Mouse (Mus musculus): Measurements from ENCODE around the gene Arhgap32. TPM values are rescaled to one million over a fixed set of nuclear protein-coding genes. Genes with fewer than 3 reads are reported as not detected.

Arhgap32 gene
- polyA plus RNA-seq, 1 experiment from 2014 or later, result 1.3 TPM

DNA sequence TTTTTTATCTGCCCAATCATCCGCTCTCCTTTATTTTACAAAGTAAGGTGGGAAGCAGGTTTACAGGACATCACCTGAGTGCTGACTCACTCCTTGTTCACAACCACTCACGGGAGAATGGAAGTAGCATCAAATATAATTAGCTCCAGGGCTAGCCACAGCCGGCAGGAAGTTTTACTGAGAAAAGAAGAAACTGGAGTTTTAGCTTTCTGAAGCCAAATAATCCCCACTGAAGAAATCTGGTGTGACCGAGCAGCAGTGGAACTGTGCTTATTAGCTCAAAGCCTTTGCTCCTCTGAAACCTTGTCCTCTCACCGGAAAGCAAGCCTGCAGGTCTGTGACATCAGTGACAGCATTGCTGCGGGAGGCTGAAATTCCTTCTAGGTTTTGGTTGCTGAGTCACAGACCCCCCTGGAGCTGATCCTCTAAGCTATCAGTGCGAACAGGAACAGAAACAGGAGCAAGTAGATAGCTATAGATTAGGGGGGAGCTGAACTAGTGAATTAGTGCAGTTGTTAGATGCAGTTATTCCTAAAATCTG, 88.6 kb downstream of the Arhgap32 start:
- Histone ChIP-seq H3K4me1 (replicated peaks; ENCODE audit: control insufficient read depth, insufficient read depth, low read length) (no peaks in the 10 kb centered on the region), H3K4me3 (ENCODE audit: low read depth, low read length) (no peak overlapping the region), H3K9me3 (ENCODE audit: control insufficient read depth, low read length) (no peaks in the 10 kb centered on the region), H3K9ac (ENCODE audit: low read depth, low read length) (no peak overlapping the region), H3K27me3 (replicated peaks; ENCODE audit: control insufficient read depth, insufficient read depth, low read length) (no peaks in the 10 kb centered on the region), H3K36me3 (ENCODE audit: control insufficient read depth, insufficient read depth, low read length) (no peaks in the 10 kb centered on the region), H3K4me2 (no peak overlapping the region), H3K27ac (ENCODE audit: low read depth, low read length) (no peak overlapping the region)
- DNase-seq (ENCODE audit: low spot score), result no peak
- WGBS, result 32% methylated on average over 7 of the region's 7 CpGs
- ATAC-seq (replicated peaks; ENCODE audit: low FRiP score), result no peak

- no peaks in the 10 kb centered on the region for H3K4me1 ChIP-seq (replicated peaks; ENCODE audit: control insufficient read depth, insufficient read depth, low read length)
- WGBS, result 84% methylated on average over 8 of the region's 8 CpGs
- H3K27ac ChIP-seq (ENCODE audit: low read depth, low read length), result no peak overlapping the region
- no peaks in the 10 kb centered on the region for H3K9me3 ChIP-seq (ENCODE audit: control insufficient read depth, low read length)
- H3K36me3 ChIP-seq (ENCODE audit: control insufficient read depth, insufficient read depth, low read length), result no peaks in the 10 kb centered on the region
- H3K9ac ChIP-seq (ENCODE audit: low read depth, low read length), result no peak overlapping the region
- DNase-seq (ENCODE audit: low spot score) (no peak), ATAC-seq (replicated peaks; ENCODE audit: low FRiP score) (no peak)
- no peak overlapping the region for H3K4me2 ChIP-seq
- no peak overlapping the region for H3K4me3 ChIP-seq (ENCODE audit: low read depth, low read length)
- H3K27me3 ChIP-seq (replicated peaks; ENCODE audit: control insufficient read depth, insufficient read depth, low read length), result no peaks in the 10 kb centered on the region
These were observed 91.2 kb downstream of the Arhgap32 start for GRCm38 (mm10) chr9:32207133-32207532.

DNA sequence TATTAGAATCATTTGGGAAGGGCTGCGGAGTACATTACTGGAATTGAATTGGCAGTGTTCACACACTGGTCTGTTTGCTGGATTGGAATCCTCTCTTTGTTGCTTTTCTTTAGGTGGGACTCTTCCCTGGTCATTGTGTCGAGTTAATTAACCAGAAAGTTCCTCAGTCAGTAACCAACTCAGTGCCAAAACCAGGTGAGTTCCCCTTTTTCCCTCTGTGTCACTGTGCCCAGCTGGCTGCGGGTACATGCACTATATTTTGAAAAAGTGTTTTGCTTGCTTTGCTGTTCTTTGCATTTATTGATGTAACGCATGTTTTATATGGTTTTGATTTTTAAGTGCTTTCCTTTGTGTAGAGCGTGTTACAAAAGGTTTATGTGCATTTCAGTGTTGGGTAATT, 92.1 kb downstream of the Arhgap32 start:
- no peak overlapping the region for H3K27ac ChIP-seq (ENCODE audit: low read depth, low read length)
- H3K9ac ChIP-seq (ENCODE audit: low read depth, low read length), result no peak overlapping the region

DNA sequence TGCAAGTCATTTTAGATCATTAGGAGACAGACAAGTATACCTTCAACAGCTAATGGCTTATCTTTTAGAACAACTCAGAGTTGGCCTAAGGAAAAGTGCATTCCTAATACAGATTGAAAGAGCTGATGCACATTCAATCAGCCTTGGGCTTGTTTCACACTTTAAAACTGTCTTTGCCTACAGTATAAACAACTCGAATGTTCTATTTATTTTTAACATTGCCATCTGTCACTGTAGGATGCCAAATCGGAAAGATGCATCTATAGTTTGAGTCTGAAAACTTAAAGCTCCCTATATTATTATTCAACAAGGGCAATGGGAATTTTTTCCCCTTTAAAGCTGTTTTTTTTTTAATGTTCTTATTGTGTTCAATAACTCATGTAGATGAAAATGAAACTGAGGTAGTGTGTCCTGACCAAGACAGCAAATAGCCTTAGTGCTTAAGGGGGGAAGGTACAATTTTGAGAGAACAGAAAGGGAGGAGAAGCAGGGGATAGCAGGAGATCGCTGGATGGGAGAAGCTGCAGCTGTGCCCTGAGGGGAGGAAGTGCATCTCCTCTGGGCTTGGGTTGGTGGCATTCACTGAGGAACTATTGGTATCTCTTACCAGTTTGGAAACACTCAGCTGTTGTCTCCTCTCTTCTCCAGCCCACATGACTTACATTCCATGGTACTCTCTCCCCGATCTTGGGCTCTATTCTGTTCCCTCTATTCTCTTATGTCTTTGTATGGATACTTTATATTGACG, 101.1 kb downstream of the Arhgap32 start:
- no peak for DNase-seq (ENCODE audit: low spot score)
- ATAC-seq (replicated peaks; ENCODE audit: low FRiP score), result no peak
- no peaks in the 10 kb centered on the region for H3K27me3 ChIP-seq (replicated peaks; ENCODE audit: control insufficient read depth, insufficient read depth, low read length)
- no peaks in the 10 kb centered on the region for H3K9me3 ChIP-seq (ENCODE audit: control insufficient read depth, low read length)
- H3K4me2 ChIP-seq, result no peak overlapping the region
- no peak overlapping the region for H3K9ac ChIP-seq (ENCODE audit: low read depth, low read length)
- no peaks in the 10 kb centered on the region for H3K36me3 ChIP-seq (ENCODE audit: control insufficient read depth, insufficient read depth, low read length)
- no peak overlapping the region for H3K4me3 ChIP-seq (ENCODE audit: low read depth, low read length)
- WGBS, result 70% methylated on average over 5 of the region's 5 CpGs
- no peak overlapping the region for H3K27ac ChIP-seq (ENCODE audit: low read depth, low read length)
- H3K4me1 ChIP-seq (replicated peaks; ENCODE audit: control insufficient read depth, insufficient read depth, low read length), result no peaks in the 10 kb centered on the region

More for the DNA sequence above, 92.1 kb downstream of the Arhgap32 start:
- Histone ChIP-seq H3K4me1 (replicated peaks; ENCODE audit: control insufficient read depth, insufficient read depth, low read length) (no peaks in the 10 kb centered on the region), H3K27me3 (replicated peaks; ENCODE audit: control insufficient read depth, insufficient read depth, low read length) (no peaks in the 10 kb centered on the region), H3K9me3 (ENCODE audit: control insufficient read depth, low read length) (no peaks in the 10 kb centered on the region), H3K4me2 (no peak overlapping the region), H3K36me3 (ENCODE audit: control insufficient read depth, insufficient read depth, low read length) (no peaks in the 10 kb centered on the region), H3K4me3 (ENCODE audit: low read depth, low read length) (no peak overlapping the region)
- ATAC-seq (replicated peaks; ENCODE audit: low FRiP score) (no peak), DNase-seq (ENCODE audit: low spot score) (no peak)
- WGBS, result 81% methylated on average over 5 of the region's 5 CpGs

DNA sequence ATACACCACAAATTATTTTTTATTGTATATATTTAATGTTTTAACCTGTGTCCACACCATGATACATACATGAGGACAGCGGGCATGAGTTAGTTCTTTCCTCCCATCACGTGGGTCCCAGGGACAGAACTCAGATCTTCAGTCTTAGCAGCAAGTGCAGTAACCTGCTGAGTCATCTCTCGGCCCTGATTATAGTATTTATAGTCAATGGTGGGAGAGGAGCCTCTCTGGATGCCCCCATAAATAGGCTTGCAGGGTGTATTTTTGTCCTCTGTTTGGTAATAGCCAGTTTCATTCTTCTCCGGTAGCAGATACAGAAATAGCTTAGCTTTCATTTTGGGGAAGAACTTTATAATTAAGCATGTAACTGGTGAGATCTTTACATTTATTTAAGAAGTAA, 103.5 kb downstream of the Arhgap32 start:
- Histone ChIP-seq H3K4me1 (replicated peaks; ENCODE audit: control insufficient read depth, insufficient read depth, low read length) (peaks cover 7% of the 10 kb centered on the region), H3K36me3 (ENCODE audit: control insufficient read depth, insufficient read depth, low read length) (no peaks in the 10 kb centered on the region), H3K4me3 (ENCODE audit: low read depth, low read length) (no peak overlapping the region), H3K27me3 (replicated peaks; ENCODE audit: control insufficient read depth, insufficient read depth, low read length) (no peaks in the 10 kb centered on the region), H3K4me2 (no peak overlapping the region), H3K27ac (ENCODE audit: low read depth, low read length) (no peak overlapping the region), H3K9me3 (ENCODE audit: control insufficient read depth, low read length) (no peaks in the 10 kb centered on the region), H3K9ac (ENCODE audit: low read depth, low read length) (no peak overlapping the region)
- 65% methylated on average over 4 of the region's 4 CpGs for WGBS
- ATAC-seq (replicated peaks; ENCODE audit: low FRiP score) (no peak), DNase-seq (ENCODE audit: low spot score) (no peak)

- ATAC-seq (replicated peaks; ENCODE audit: low FRiP score), result no peak
- DNase-seq (ENCODE audit: low spot score), result no peak
- H3K36me3 ChIP-seq (ENCODE audit: control insufficient read depth, insufficient read depth, low read length), result no peaks in the 10 kb centered on the region
- no peak overlapping the region for H3K9ac ChIP-seq (ENCODE audit: low read depth, low read length)
- H3K9me3 ChIP-seq (ENCODE audit: control insufficient read depth, low read length), result no peaks in the 10 kb centered on the region
- H3K4me1 ChIP-seq (replicated peaks; ENCODE audit: control insufficient read depth, insufficient read depth, low read length), result peaks cover 7% of the 10 kb centered on the region
- no peaks in the 10 kb centered on the region for H3K27me3 ChIP-seq (replicated peaks; ENCODE audit: control insufficient read depth, insufficient read depth, low read length)
- H3K4me3 ChIP-seq (ENCODE audit: low read depth, low read length), result no peak overlapping the region
- no peak overlapping the region for H3K27ac ChIP-seq (ENCODE audit: low read depth, low read length)
- no peak overlapping the region for H3K4me2 ChIP-seq
- WGBS, result 80% methylated on average over 4 of the region's 4 CpGs
These were observed 106.2 kb downstream of the Arhgap32 start for GRCm38 (mm10) chr9:32222184-32222583.

DNA sequence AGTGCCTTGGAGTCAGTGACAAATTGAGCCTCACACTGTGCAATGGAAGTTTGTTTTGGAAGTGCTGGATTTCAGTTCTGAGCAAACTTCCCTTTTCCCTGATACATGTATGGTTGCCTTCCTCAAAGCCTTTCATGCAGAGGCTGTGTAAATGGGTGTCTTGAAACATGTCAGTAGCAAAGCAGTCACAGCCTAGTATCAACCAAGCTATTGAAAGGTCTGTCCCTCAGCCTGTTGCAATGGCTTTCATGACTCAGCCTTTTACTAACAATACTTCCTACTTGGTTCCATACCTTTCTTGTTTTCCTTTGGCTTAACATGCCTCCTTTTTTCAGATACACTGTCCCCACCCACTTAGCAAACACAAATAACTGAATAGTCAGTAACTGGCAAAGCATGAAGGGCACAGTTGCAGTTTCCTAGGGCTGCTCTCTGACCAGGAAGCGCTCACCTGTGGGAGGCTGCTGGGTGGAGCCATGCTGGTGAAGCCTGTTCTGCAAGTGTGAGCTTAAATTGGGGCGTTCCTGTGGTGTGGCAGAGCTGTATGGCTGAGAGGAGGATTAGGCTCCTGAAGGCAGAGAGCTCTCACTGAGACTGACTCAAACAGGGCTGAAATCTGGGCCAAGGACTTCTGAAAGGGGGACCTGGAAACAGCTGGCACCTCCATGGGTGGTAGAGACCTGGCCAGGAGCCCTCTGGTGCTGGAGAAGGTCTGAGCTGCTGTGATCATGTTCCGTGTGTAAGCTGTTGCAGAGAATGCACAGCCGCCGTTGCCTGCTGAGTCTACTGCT, 108.0 kb downstream of the Arhgap32 start:
- Histone ChIP-seq H3K4me1 (replicated peaks; ENCODE audit: control insufficient read depth, insufficient read depth, low read length) (peaks cover 7% of the 10 kb centered on the region), H3K9me3 (ENCODE audit: control insufficient read depth, low read length) (no peaks in the 10 kb centered on the region), H3K4me2 (no peak overlapping the region), H3K27me3 (replicated peaks; ENCODE audit: control insufficient read depth, insufficient read depth, low read length) (no peaks in the 10 kb centered on the region), H3K36me3 (ENCODE audit: control insufficient read depth, insufficient read depth, low read length) (no peaks in the 10 kb centered on the region), H3K9ac (ENCODE audit: low read depth, low read length) (no peak overlapping the region), H3K27ac (ENCODE audit: low read depth, low read length) (no peak overlapping the region), H3K4me3 (ENCODE audit: low read depth, low read length) (no peak overlapping the region)
- ATAC-seq (replicated peaks; ENCODE audit: low FRiP score) (no peak), DNase-seq (ENCODE audit: low spot score) (no peak)
- WGBS, result 56% methylated on average over 5 of the region's 5 CpGs

DNA sequence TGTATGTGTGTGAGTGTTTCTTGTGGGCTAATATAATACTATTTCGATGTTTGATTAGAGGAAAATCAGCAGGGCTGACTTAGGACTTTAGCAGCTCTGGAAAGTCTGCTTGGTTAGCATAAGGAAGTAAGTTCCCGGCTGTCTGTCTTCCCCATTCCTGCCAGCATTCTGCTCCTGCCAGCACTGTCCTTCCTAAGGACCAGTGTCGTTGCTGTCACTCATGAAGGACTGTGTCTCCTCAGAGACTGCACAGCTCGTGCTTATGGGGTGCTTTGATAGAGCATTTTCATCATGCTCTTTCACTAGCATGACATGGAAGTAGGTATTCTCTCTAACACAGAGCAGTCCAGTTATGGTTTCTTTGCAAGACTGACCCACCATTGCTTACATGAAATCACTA, 109.0 kb downstream of the Arhgap32 start:
- Histone ChIP-seq H3K9me3 (ENCODE audit: control insufficient read depth, low read length) (no peaks in the 10 kb centered on the region), H3K27me3 (replicated peaks; ENCODE audit: control insufficient read depth, insufficient read depth, low read length) (no peaks in the 10 kb centered on the region), H3K4me2 (no peak overlapping the region), H3K4me1 (replicated peaks; ENCODE audit: control insufficient read depth, insufficient read depth, low read length) (peaks cover 7% of the 10 kb centered on the region), H3K27ac (ENCODE audit: low read depth, low read length) (no peak overlapping the region), H3K36me3 (ENCODE audit: control insufficient read depth, insufficient read depth, low read length) (no peaks in the 10 kb centered on the region), H3K9ac (ENCODE audit: low read depth, low read length) (no peak overlapping the region), H3K4me3 (ENCODE audit: low read depth, low read length) (no peak overlapping the region)
- ATAC-seq (replicated peaks; ENCODE audit: low FRiP score), result no peak
- 43% methylated on average over 4 of the region's 4 CpGs for WGBS
- no peak for DNase-seq (ENCODE audit: low spot score)
